Mouse (Mus musculus): ENCODE measurements around the gene H2-DMb2.

GRCm38 (mm10) chr17:34185526-34185925 lies 42.4 kb downstream of the H2-DMb2 start:
- TF ChIP-seq CTCF (IDR thresholded peaks at IDR 0.05; ENCODE audit: low read depth, low read length) (no peak), POLR2A (IDR thresholded peaks at IDR 0.05; ENCODE audit: borderline replicate concordance, low read depth, low read length) (no peak)

Measured in bone marrow macrophage, adult 2 months (primary cell).